Mouse (Mus musculus): ENCODE data around the gene Emc1. TPM values are rescaled to one million over a fixed set of nuclear protein-coding genes. Genes with fewer than 3 reads are reported as not detected.

Emc1 gene
- polyA plus RNA-seq, 1 experiment from 2014 or later: 17.1 TPM

DNA sequence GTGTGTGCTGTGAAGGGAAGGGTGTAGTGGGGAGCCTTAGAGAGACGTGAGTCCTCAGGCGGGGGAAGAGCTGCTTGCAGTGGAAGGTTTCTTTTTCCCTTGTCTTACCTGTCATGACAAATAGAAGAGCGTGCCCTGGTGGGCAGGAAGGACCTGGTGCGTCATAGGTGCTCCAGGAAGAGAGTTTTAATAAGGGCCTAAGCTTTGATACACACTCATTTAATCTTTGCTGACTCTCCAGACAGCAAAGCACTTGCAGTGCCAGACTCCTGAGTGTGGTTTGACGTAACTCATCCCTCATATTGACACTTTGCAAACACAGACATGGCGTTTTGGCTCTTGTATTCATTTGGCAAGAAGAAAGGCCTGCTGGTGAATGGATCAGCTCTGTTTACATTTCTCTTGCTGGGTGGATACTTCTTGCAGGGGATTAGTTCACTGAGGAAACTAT, 34.5 kb downstream of the Emc1 start:
- DNase-seq (ENCODE audit: low spot score) (peak; percentile 67), ATAC-seq (replicated peaks; ENCODE audit: low FRiP score, low TSS enrichment, low read depth) (peak; percentile 73)
- peak overlapping the region; percentile 35 for H3K4me2 ChIP-seq (ENCODE audit: low read length)
- no peak overlapping the region for H3K4me3 ChIP-seq (ENCODE audit: low read depth, low read length)
- 16% methylated on average over 6 of the region's 6 CpGs for WGBS
- peaks cover 22% of the 10 kb centered on the region for H3K36me3 ChIP-seq (ENCODE audit: control insufficient read depth, insufficient read depth, low read length)
- H3K9me3 ChIP-seq (ENCODE audit: control insufficient read depth, low read length): no peaks in the 10 kb centered on the region
- no peak overlapping the region for H3K9ac ChIP-seq (ENCODE audit: low read length)
- H3K27ac ChIP-seq (ENCODE audit: low read depth): peak overlapping the region; percentile 51
- H3K4me1 ChIP-seq (replicated peaks; ENCODE audit: control insufficient read depth, insufficient read depth, low read length): peaks cover 28% of the 10 kb centered on the region
- H3K27me3 ChIP-seq (replicated peaks; ENCODE audit: control insufficient read depth, insufficient read depth, low read length): no peaks in the 10 kb centered on the region

DNA sequence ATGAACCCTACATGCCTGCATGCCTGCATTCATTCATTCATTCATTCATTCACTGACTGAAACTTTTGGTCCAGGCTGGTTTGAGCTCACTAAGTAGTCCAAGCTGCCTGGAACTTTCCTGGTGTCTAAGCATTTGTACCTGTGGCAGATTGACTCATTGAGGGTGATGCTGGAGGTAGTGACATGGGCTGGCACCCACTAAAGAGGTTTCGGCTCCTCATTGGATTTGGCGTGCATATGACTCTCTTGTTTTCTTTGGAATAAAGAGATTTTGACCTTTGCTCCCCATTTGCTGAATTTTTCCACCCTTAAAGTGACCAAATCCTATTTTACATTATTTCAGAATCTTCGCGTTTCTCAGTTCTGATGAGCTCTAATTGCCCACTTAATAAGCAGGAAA, 37.2 kb downstream of the Emc1 start:
- no peak overlapping the region for H3K4me3 ChIP-seq (ENCODE audit: low read depth, low read length)
- H3K9ac ChIP-seq (ENCODE audit: low read length): no peak overlapping the region
- no peak overlapping the region for H3K4me2 ChIP-seq (ENCODE audit: low read length)
- WGBS: 86% methylated on average over 4 of the region's 4 CpGs
- ATAC-seq (replicated peaks; ENCODE audit: low FRiP score, low TSS enrichment, low read depth): no peak
- no peak for DNase-seq (ENCODE audit: low spot score)
- H3K27me3 ChIP-seq (replicated peaks; ENCODE audit: control insufficient read depth, insufficient read depth, low read length): no peaks in the 10 kb centered on the region
- no peak overlapping the region for H3K27ac ChIP-seq (ENCODE audit: low read depth)
- peaks cover 23% of the 10 kb centered on the region for H3K4me1 ChIP-seq (replicated peaks; ENCODE audit: control insufficient read depth, insufficient read depth, low read length)
- H3K9me3 ChIP-seq (ENCODE audit: control insufficient read depth, low read length): no peaks in the 10 kb centered on the region
- peaks cover 45% of the 10 kb centered on the region for H3K36me3 ChIP-seq (ENCODE audit: control insufficient read depth, insufficient read depth, low read length)

DNA sequence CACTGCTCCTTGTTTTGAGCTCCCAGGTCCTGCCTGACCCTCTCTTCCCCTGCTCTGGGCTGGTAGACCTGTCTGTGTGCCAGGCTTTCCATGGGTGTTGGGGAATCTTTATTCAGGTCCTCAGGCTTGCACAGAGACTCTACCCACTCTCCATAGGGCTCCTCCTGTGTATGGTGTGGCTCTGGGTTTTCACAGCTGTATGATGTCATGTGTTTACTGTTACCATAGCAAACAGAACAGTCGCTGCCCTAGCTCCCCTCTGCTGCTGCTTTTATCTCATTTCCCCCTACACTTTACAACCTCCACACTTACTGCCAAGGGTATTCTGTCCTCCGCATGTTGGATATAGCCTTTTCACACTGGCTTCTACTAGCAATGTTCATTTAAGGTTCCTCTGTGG, 43.0 kb downstream of the Emc1 start:
- no peak overlapping the region for H3K4me3 ChIP-seq (ENCODE audit: low read depth, low read length)

GRCm38 (mm10) chr4:139400487-139400886, 48.1 kb downstream of the Emc1 start:
- H3K27me3 ChIP-seq (replicated peaks; ENCODE audit: control insufficient read depth, insufficient read depth, low read length): no peaks in the 10 kb centered on the region
- H3K9me3 ChIP-seq (ENCODE audit: control insufficient read depth, low read length): no peaks in the 10 kb centered on the region
- no peak for ATAC-seq (replicated peaks; ENCODE audit: low FRiP score, low TSS enrichment, low read depth)
- no peak for DNase-seq (ENCODE audit: low spot score)
- no peak overlapping the region for H3K4me2 ChIP-seq (ENCODE audit: low read length)
- H3K36me3 ChIP-seq (ENCODE audit: control insufficient read depth, insufficient read depth, low read length): peaks cover 93% of the 10 kb centered on the region
- H3K4me1 ChIP-seq (replicated peaks; ENCODE audit: control insufficient read depth, insufficient read depth, low read length): no peaks in the 10 kb centered on the region
- 79% methylated on average over 5 of the region's 5 CpGs for WGBS
- no peak overlapping the region for H3K27ac ChIP-seq (ENCODE audit: low read depth)
- no peak overlapping the region for H3K9ac ChIP-seq (ENCODE audit: low read length)
- H3K4me3 ChIP-seq (ENCODE audit: low read depth, low read length): no peak overlapping the region

More for the DNA sequence above, 43.0 kb downstream of the Emc1 start:
- ATAC-seq (replicated peaks; ENCODE audit: low FRiP score, low TSS enrichment, low read depth) (0 out of 2 replicates have a peak, but pooled peaks have one; percentile 62), DNase-seq (ENCODE audit: low spot score) (no peak)
- no peaks in the 10 kb centered on the region for H3K9me3 ChIP-seq (ENCODE audit: control insufficient read depth, low read length)
- no peaks in the 10 kb centered on the region for H3K27me3 ChIP-seq (replicated peaks; ENCODE audit: control insufficient read depth, insufficient read depth, low read length)
- peaks cover 91% of the 10 kb centered on the region for H3K36me3 ChIP-seq (ENCODE audit: control insufficient read depth, insufficient read depth, low read length)
- H3K9ac ChIP-seq (ENCODE audit: low read length): no peak overlapping the region
- H3K4me2 ChIP-seq (ENCODE audit: low read length): no peak overlapping the region
- no peak overlapping the region for H3K27ac ChIP-seq (ENCODE audit: low read depth)
- H3K4me1 ChIP-seq (replicated peaks; ENCODE audit: control insufficient read depth, insufficient read depth, low read length): no peaks in the 10 kb centered on the region
- 38% methylated on average over 2 of the region's 2 CpGs for WGBS

- DNase-seq (ENCODE audit: low spot score) (no peak), ATAC-seq (replicated peaks; ENCODE audit: low FRiP score, low TSS enrichment, low read depth) (no peak)
- Histone ChIP-seq H3K27ac (ENCODE audit: low read depth) (no peak overlapping the region), H3K27me3 (replicated peaks; ENCODE audit: control insufficient read depth, insufficient read depth, low read length) (no peaks in the 10 kb centered on the region), H3K4me3 (ENCODE audit: low read depth, low read length) (no peak overlapping the region), H3K9me3 (ENCODE audit: control insufficient read depth, low read length) (no peaks in the 10 kb centered on the region), H3K9ac (ENCODE audit: low read length) (no peak overlapping the region), H3K36me3 (ENCODE audit: control insufficient read depth, insufficient read depth, low read length) (peaks cover 96% of the 10 kb centered on the region), H3K4me1 (replicated peaks; ENCODE audit: control insufficient read depth, insufficient read depth, low read length) (no peaks in the 10 kb centered on the region), H3K4me2 (ENCODE audit: low read length) (no peak overlapping the region)
- WGBS: 80% methylated on average over 14 of the region's 14 CpGs
These were observed 50.8 kb downstream of the Emc1 start for GRCm38 (mm10) chr4:139403214-139403613.

- no peak overlapping the region for H3K4me3 ChIP-seq (ENCODE audit: low read depth, low read length)
- H3K36me3 ChIP-seq (ENCODE audit: control insufficient read depth, insufficient read depth, low read length): peaks cover 100% of the 10 kb centered on the region
- H3K4me1 ChIP-seq (replicated peaks; ENCODE audit: control insufficient read depth, insufficient read depth, low read length): no peaks in the 10 kb centered on the region
- no peak for ATAC-seq (replicated peaks; ENCODE audit: low FRiP score, low TSS enrichment, low read depth)
- H3K9me3 ChIP-seq (ENCODE audit: control insufficient read depth, low read length): no peaks in the 10 kb centered on the region
- WGBS: 90% methylated on average over 3 of the region's 3 CpGs
- H3K27ac ChIP-seq (ENCODE audit: low read depth): no peak overlapping the region
- H3K4me2 ChIP-seq (ENCODE audit: low read length): no peak overlapping the region
- no peaks in the 10 kb centered on the region for H3K27me3 ChIP-seq (replicated peaks; ENCODE audit: control insufficient read depth, insufficient read depth, low read length)
- no peak for DNase-seq (ENCODE audit: low spot score)
- H3K9ac ChIP-seq (ENCODE audit: low read length): no peak overlapping the region
These were observed 59.0 kb downstream of the Emc1 start for GRCm38 (mm10) chr4:139411351-139411750.

GRCm38 (mm10) chr4:139417868-139418267, 65.5 kb downstream of the Emc1 start:
- DNase-seq (ENCODE audit: low spot score): no peak
- no peaks in the 10 kb centered on the region for H3K27me3 ChIP-seq (replicated peaks; ENCODE audit: control insufficient read depth, insufficient read depth, low read length)
- H3K4me2 ChIP-seq (ENCODE audit: low read length): no peak overlapping the region
- H3K9ac ChIP-seq (ENCODE audit: low read length): no peak overlapping the region
- H3K4me1 ChIP-seq (replicated peaks; ENCODE audit: control insufficient read depth, insufficient read depth, low read length): no peaks in the 10 kb centered on the region
- H3K4me3 ChIP-seq (ENCODE audit: low read depth, low read length): no peak overlapping the region
- H3K36me3 ChIP-seq (ENCODE audit: control insufficient read depth, insufficient read depth, low read length): peaks cover 98% of the 10 kb centered on the region
- WGBS: 87% methylated on average over 1 of the region's 1 CpGs
- no peaks in the 10 kb centered on the region for H3K9me3 ChIP-seq (ENCODE audit: control insufficient read depth, low read length)
- H3K27ac ChIP-seq (ENCODE audit: low read depth): no peak overlapping the region
- no peak for ATAC-seq (replicated peaks; ENCODE audit: low FRiP score, low TSS enrichment, low read depth)

- DNase-seq (ENCODE audit: low spot score) (no peak), ATAC-seq (replicated peaks; ENCODE audit: low FRiP score, low TSS enrichment, low read depth) (no peak)
- Histone ChIP-seq H3K27me3 (replicated peaks; ENCODE audit: control insufficient read depth, insufficient read depth, low read length) (no peaks in the 10 kb centered on the region), H3K27ac (ENCODE audit: low read depth) (no peak overlapping the region), H3K4me3 (ENCODE audit: low read depth, low read length) (no peak overlapping the region), H3K4me1 (replicated peaks; ENCODE audit: control insufficient read depth, insufficient read depth, low read length) (no peaks in the 10 kb centered on the region), H3K9ac (ENCODE audit: low read length) (no peak overlapping the region), H3K9me3 (ENCODE audit: control insufficient read depth, low read length) (no peaks in the 10 kb centered on the region), H3K36me3 (ENCODE audit: control insufficient read depth, insufficient read depth, low read length) (peaks cover 98% of the 10 kb centered on the region), H3K4me2 (ENCODE audit: low read length) (no peak overlapping the region)
- whole genome bisulfite sequencing: 93% methylated on average over 7 of the region's 7 CpGs
These were observed 69.2 kb downstream of the Emc1 start for GRCm38 (mm10) chr4:139421621-139422020.

DNA sequence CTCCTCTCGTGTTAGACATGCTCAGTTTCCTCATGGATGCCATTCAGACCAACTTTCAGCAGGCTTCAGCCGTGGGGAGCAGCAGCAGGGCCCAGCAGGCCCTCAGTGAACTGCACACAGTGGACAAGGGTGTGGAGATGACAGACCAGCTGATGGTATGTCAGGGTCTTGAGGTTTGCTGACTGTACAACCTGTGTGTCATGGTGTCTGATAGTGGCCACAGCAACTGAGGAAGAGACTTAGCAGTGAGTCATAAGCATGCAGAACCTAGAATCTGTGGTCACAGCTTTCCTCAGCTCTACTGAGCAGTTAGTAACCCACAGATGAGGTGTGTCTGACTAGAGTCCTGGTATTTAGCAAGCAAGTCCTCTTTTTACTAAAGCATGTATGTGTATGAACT, 70.0 kb downstream of the Emc1 start:
- DNase-seq (ENCODE audit: low spot score): no peak

More for the DNA sequence above, 70.0 kb downstream of the Emc1 start:
- no peak overlapping the region for H3K4me3 ChIP-seq (ENCODE audit: low read depth, low read length)
- no peak overlapping the region for H3K27ac ChIP-seq (ENCODE audit: low read depth)
- H3K27me3 ChIP-seq (replicated peaks; ENCODE audit: control insufficient read depth, insufficient read depth, low read length): no peaks in the 10 kb centered on the region
- ATAC-seq (replicated peaks; ENCODE audit: low FRiP score, low TSS enrichment, low read depth): no peak
- H3K9ac ChIP-seq (ENCODE audit: low read length): no peak overlapping the region
- H3K4me2 ChIP-seq (ENCODE audit: low read length): no peak overlapping the region
- no peaks in the 10 kb centered on the region for H3K9me3 ChIP-seq (ENCODE audit: control insufficient read depth, low read length)
- no peaks in the 10 kb centered on the region for H3K4me1 ChIP-seq (replicated peaks; ENCODE audit: control insufficient read depth, insufficient read depth, low read length)
- WGBS: 89% methylated on average over 2 of the region's 2 CpGs
- H3K36me3 ChIP-seq (ENCODE audit: control insufficient read depth, insufficient read depth, low read length): peaks cover 98% of the 10 kb centered on the region
